Mouse (Mus musculus): ENCODE results near the gene Lgi4.

- TF ChIP-seq CTCF (IDR thresholded peaks at IDR 0.05; ENCODE audit: low read depth) (no peak), EP300 (IDR thresholded peaks at IDR 0.05; ENCODE audit: low read depth) (no peak)
These were observed 15.5 kb downstream of the Lgi4 start for GRCm38 (mm10) chr7:31074713-31075069.
